Mouse (Mus musculus) cerebellum, adult 2 months (tissue): ENCODE data around the gene Samm50. TPM values are rescaled to one million over a fixed set of nuclear protein-coding genes. Genes with fewer than 3 reads are reported as not detected.
"Not testable (repeated sequence)": the region's sequence is repeated elsewhere in the genome, so short reads cannot be mapped to it uniquely, and the experiment has no call there.

Experiments used
- DNase-seq, 2 experiments: peaks; one replicate each; pipeline ENCODE4 v3.0.0; 2021
- H3K27ac ChIP-seq: fragments of 200-500 bp; 2 replicates; pipeline ENCODE4 v1.5.1; 2012; ENCODE audit warnings: low read length, control low read depth, inconsistent platforms; ENCODE audit not compliant: insufficient read depth
- H3K27me3 ChIP-seq: fragments of 200-500 bp; 2 replicates; pipeline ENCODE4 v1.6.1; 2012; ENCODE audit warnings: inconsistent platforms, mild to moderate bottlenecking, low read length, moderate library complexity; ENCODE audit not compliant: control insufficient read depth, insufficient read depth
- H3K4me1 ChIP-seq: fragments of 200-500 bp; 2 replicates; pipeline ENCODE4 v1.6.1; 2011; ENCODE audit warnings: low read length; ENCODE audit not compliant: control insufficient read depth, insufficient read depth
- H3K4me3 ChIP-seq: fragments of 200-500 bp; replicated peaks from 2 replicates; pipeline ENCODE3; 2011; ENCODE audit warnings: mild to moderate bottlenecking, low read depth, low read length, control low read depth; ENCODE audit not compliant: insufficient read depth
- CTCF ChIP-seq: fragments of 200-500 bp; IDR thresholded peaks from 2 replicates; pipeline ENCODE4 v1.5.1; 2011; ENCODE audit warnings: low read depth, mild to moderate bottlenecking, control low read depth, low read length, moderate library complexity, borderline replicate concordance; ENCODE audit not compliant: insufficient read depth
- POLR2A ChIP-seq: fragments of 200-500 bp; IDR thresholded peaks from 2 replicates; pipeline ENCODE4 v1.6.1; 2011; ENCODE audit warnings: low read length, control low read depth, borderline replicate concordance; ENCODE audit not compliant: insufficient read depth
- WGBS: fragments of 180-500 bp; shearing (Covaris S2); methylation state at CpG from one replicate; pipeline ENCODE4 v1.1.7; 2018; 5-methylcytosine and 5-hydroxymethylcytosine counted together
- polyA plus RNA-seq: library from polyadenylated mRNA; depleted of rRNA; stranded (reverse); fragments of >200 nt; gene quantifications from 2 replicates; pipeline ENCODE4 v1.2.3, GENCODE M21; 2012; rRNA removed

Gene Samm50
- 56.4 and 57.1 TPM in 2 replicates for polyA plus RNA-seq

GRCm38 (mm10) chr15:84192058-84192791, at the start of gene Samm50:
Gene Samm50 (plus strand): TSS chr15:84192241.
- H3K4me1 ChIP-seq: no peaks in the 10 kb centered on the region
- peak; percentile 81 for TF ChIP-seq POLR2A
- TF ChIP-seq CTCF: peak; percentile 20; the same call in 1 of the 2 replicates
- 6% methylated on average over 48 of the region's 48 CpGs for WGBS
- peak within 1 kb of the TSS; percentile 94 for H3K4me3 ChIP-seq
- no peaks in the 10 kb centered on the region for H3K27me3 ChIP-seq
- peak within 1 kb of the TSS; percentile 75 for H3K27ac ChIP-seq
- DNase-seq: peak; percentile 93 to 94

- no peaks in the 10 kb centered on the region; the same call in 1 of the 2 replicates for H3K4me1 ChIP-seq
- H3K4me3 ChIP-seq: no peak overlapping the region
- 93% methylated on average over 2 of the region's 2 CpGs for WGBS
- H3K27me3 ChIP-seq: no peaks in the 10 kb centered on the region
- no peak overlapping the region for H3K27ac ChIP-seq
- TF ChIP-seq CTCF (no peak), POLR2A (no peak)
- no peak for DNase-seq
These were observed 35.9 kb upstream of the Samm50 start for GRCm38 (mm10) chr15:84156158-84156557.

- not testable (repeated sequence) for H3K27ac ChIP-seq, H3K4me3 ChIP-seq, DNase-seq, H3K27me3 ChIP-seq, H3K4me1 ChIP-seq
- WGBS: 88% methylated on average over 6 of the region's 6 CpGs
These were observed 34.5 kb upstream of the Samm50 start for GRCm38 (mm10) chr15:84157530-84157929.

GRCm38 (mm10) chr15:84161871-84162270, 30.2 kb upstream of the Samm50 start:
- Histone ChIP-seq H3K27ac (no peak overlapping the region), H3K27me3 (no peaks in the 10 kb centered on the region), H3K4me1 (no peaks in the 10 kb centered on the region; the same call in 1 of the 2 replicates), H3K4me3 (no peak overlapping the region)
- WGBS: 31% methylated on average over 6 of the region's 6 CpGs
- TF ChIP-seq POLR2A: no peak
- no peak for TF ChIP-seq CTCF
- no peak for DNase-seq

GRCm38 (mm10) chr15:84166818-84167217, 25.2 kb upstream of the Samm50 start:
- Histone ChIP-seq H3K4me3 (no peak overlapping the region), H3K4me1 (peaks cover 8% of the 10 kb centered on the region), H3K27ac (no peak overlapping the region), H3K27me3 (no peaks in the 10 kb centered on the region)
- WGBS: 72% methylated on average over 6 of the region's 6 CpGs
- no peak for DNase-seq
- TF ChIP-seq CTCF (no peak), POLR2A (no peak)

GRCm38 (mm10) chr15:84167600-84167999, 24.4 kb upstream of the Samm50 start, which contains the start of gene Pnpla3:
Gene Pnpla3 (plus strand): TSS chr15:84167837.
- Histone ChIP-seq H3K27me3 (no peaks in the 10 kb centered on the region), H3K27ac (peak within 1 kb of the TSS; percentile 83), H3K4me3 (peak within 1 kb of the TSS; percentile 69), H3K4me1 (peaks cover 8% of the 10 kb centered on the region)
- WGBS: under 1% methylated on average over 28 of the region's 28 CpGs
- peak; percentile 98 for DNase-seq
- no peak; the same call in 1 of the 2 replicates for TF ChIP-seq CTCF
- peak; percentile 98 for TF ChIP-seq POLR2A

- TF ChIP-seq POLR2A (peak; percentile 41; the same call in 1 of the 2 replicates), CTCF (no peak)
- DNase-seq: peak; percentile 68 to 76
- WGBS: 1% methylated on average over 28 of the region's 28 CpGs
- H3K27me3 ChIP-seq: no peaks in the 10 kb centered on the region
- H3K4me3 ChIP-seq: peak overlapping the region; percentile 69
- H3K4me1 ChIP-seq: peaks cover 8% of the 10 kb centered on the region
- H3K27ac ChIP-seq: peak overlapping the region; percentile 83
These were observed 23.6 kb upstream of the Samm50 start for GRCm38 (mm10) chr15:84168170-84169161.
